Mouse (Mus musculus) layer of hippocampus, postnatal 25 days (tissue): ENCODE data around the gene Zmym4. TPM values are rescaled to one million over a fixed set of nuclear protein-coding genes. Genes with fewer than 3 reads are reported as not detected.
"Not testable (repeated sequence)": the region's sequence is repeated elsewhere in the genome, so short reads cannot be mapped to it uniquely, and the experiment has no call there.

Experiments
- DNase-seq, 2 experiments: peaks; one replicate each; pipeline ENCODE4 v3.0.0; 2022; ENCODE audit warnings: mixed read lengths in 2 of 2, low spot score in 1 of 2; ENCODE audit errors: extremely low spot score in 1 of 2
- total RNA-seq, 2 experiments: library from RNA; stranded (reverse); gene quantifications; 2 replicates each; pipeline ENCODE4 v1.2.3; 2021

The Zmym4 gene
- 10 to 100 TPM; 44.1 to 45.5 TPM for total RNA-seq

GRCm38 (mm10) chr4:126967864-126968821 lies at the start of gene Zmym4:
Zmym4 (minus strand) TSS chr4:126968135.
- peak; percentile 80 for DNase-seq

- DNase-seq: no peak
Measured at GRCm38 (mm10) chr4:127016366-127016765, 48.4 kb upstream of the Zmym4 start.

DNA sequence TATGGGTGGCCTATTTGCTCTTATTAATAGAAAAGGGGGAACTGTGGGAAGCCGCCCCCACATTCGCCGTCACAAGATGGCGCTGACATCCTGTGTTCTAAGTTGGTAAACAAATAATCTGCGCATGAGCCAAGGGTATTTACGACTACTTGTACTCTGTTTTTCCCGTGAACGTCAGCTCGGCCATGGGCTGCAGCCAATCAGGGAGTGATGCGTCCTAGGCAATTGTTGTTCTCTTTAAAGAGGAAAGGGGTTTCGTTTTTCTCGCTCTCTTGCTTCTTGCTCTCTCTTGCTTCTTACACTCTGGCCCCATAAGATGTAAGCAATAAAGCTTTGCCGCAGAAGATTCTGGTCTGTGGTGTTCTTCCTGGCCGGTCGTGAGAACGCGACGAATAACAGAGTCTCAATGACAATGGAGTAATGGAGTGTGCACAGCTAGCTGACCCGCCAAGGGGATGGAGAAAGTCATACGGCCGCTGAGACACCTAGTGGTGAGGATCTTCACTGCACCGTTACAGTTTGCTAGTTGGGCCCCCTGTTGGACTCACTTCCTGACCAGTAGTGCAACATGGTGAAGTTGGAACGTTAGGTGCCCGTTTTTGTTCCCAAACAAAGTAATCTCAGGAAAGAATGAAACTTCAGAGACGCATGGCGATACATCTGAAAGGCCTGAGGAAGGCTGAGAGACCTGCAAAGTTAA lies 47.5 kb upstream of the Zmym4 start:
- DNase-seq: peak; percentile 53 to 85

- DNase-seq: peak; percentile 47 to 62
Measured at GRCm38 (mm10) chr4:127005113-127005936, 37.4 kb upstream of the Zmym4 start.

GRCm38 (mm10) chr4:127004384-127004783 lies 36.4 kb upstream of the Zmym4 start:
- no peak for DNase-seq

DNA sequence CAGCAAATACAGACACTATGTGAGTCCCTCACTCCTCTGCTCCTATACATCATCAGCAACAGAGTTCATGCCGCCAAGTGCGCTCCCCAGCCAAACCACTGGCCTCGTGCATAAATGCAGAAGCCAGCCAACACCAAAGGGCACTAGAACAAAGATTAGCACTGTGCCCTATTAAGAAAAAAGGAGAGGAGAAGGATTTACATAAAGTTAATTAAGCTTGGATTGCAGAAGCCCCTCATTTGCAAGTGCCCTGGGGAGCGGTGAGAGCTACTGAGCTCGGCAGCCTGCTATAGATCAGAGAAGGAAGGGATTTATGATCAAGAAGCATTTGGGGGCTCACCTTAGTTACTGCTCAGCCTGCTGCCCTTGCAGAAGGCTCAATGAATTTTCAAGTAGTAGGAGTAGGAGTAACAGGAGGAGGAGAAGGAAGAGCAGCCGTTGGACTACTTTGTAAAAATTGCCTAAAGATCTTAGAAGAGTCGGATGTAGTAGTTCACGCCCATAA lies 32.7 kb upstream of the Zmym4 start:
- no peak for DNase-seq

- not testable (repeated sequence) for DNase-seq
Measured at GRCm38 (mm10) chr4:126999372-126999771, 31.4 kb upstream of the Zmym4 start.

DNA sequence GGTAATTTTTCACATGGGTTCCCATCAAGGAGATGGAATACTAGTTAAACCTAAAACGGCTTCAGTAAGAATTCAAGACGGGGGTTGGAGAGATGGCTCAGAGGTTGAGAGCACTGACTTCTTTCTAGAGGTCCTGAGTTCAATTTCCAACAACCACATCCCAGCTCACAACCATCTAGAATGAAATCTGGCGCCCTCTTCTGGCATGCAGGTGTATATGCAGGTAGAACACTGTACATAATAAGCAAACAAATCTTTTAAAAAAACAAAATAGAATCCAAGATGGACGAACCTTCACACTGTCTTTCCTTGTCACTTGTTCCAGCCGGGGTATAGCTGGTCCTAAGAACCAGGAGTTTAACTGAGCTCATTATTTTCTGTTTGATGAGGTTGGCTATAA lies 24.4 kb upstream of the Zmym4 start:
- DNase-seq: no peak

- DNase-seq: no peak
Measured at GRCm38 (mm10) chr4:126990553-126990952, 22.6 kb upstream of the Zmym4 start.

DNA sequence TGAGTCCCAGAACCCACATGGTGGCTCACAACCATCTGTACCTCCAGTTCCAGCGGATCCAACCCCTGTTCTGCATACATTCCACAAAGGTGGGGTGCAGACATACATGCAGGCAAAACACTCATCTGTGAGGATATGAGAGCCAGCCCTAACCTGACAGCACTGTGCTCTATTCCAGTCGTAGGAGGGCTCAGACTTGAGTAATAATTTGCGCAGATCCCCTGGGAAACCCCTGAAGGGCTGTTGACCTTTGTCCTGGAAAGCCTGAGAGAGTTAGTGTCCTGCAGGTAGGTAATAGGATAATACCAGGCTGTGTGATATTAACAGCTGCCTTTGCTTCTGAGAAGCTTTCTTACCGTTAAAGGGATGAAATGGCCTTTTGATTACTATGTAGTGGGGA lies 20.6 kb upstream of the Zmym4 start:
- DNase-seq: no peak

DNA sequence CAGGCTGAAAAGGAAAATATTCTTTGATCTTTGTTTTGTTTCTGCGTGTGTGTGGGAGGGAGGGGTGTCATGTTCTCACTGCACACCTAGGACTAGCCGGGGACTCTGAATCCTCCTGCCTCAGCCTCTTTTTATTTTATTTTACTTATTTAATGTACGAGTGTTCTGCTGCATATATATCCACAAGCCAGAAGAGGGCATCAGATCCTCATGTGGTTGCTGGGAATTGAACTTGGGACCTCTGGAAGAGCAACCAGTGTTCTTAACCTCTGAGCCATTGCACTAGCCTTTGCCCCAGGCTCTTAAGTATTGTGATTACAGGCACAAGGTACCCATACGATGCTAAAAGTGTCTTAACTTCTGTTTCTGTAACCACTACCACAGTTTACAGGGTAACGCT lies 18.8 kb upstream of the Zmym4 start:
- no peak for DNase-seq

DNA sequence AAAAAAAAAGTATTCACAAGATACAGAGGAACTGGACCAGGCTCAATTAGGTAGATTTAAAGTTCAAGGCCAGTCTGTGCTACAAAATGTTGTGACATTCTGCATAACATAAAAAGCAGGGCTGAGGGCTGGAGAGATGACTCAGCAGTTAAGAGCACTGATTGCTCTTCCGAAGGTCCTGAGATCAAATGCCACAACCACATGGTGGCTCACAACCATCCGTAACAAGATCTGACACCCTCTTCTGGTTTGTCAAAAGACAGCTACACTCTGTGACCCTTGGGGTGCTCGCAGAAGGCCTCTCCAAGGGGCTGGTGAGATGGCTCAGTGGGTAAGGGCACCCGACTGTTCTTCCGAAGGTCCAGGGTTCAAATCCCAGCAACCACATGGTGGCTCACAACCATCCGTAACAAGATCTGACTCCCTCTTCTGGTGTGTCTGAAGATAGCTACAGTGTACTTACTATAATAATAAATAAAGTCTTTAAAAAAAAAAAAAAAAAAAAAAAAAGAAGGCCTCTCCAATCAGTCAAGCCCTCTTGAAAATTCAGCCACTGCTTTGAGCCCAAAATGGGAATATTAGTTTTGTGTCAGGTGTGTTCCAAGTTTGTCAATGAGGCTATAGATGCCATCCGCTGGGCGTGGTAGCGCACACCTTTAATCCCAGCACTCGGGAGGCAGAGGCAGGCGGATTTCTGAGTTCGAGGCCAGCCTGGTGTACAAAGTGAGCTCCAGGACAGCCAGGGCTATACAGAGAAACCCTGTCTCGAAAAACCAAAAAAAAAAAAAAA lies 16.0 kb upstream of the Zmym4 start:
- DNase-seq: not testable (repeated sequence)

DNA sequence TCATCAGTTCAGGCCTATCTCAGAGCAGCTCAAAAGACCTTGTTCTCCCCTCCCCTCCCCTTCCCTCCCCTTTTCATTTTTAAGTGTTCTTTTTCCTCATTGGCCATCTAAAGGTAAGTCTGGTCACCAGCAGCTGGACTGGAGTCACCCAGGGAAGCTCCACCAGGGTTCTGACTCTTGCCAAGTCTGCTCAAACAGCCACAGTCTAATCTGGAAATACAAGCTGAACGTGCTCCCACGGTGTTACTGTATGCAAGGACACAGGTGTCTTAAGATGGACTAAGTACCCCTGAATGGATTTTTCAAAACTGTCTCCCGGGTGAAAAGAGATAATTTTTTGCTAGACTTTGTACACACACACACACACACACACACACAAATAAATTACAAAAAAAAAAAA lies 15.4 kb upstream of the Zmym4 start:
- no peak for DNase-seq

GRCm38 (mm10) chr4:126978706-126979105 lies 10.8 kb upstream of the Zmym4 start:
- DNase-seq: no peak

GRCm38 (mm10) chr4:126977467-126977866 lies 9.5 kb upstream of the Zmym4 start:
- peak in 1 of 2 experiments; percentile 32 for DNase-seq

DNA sequence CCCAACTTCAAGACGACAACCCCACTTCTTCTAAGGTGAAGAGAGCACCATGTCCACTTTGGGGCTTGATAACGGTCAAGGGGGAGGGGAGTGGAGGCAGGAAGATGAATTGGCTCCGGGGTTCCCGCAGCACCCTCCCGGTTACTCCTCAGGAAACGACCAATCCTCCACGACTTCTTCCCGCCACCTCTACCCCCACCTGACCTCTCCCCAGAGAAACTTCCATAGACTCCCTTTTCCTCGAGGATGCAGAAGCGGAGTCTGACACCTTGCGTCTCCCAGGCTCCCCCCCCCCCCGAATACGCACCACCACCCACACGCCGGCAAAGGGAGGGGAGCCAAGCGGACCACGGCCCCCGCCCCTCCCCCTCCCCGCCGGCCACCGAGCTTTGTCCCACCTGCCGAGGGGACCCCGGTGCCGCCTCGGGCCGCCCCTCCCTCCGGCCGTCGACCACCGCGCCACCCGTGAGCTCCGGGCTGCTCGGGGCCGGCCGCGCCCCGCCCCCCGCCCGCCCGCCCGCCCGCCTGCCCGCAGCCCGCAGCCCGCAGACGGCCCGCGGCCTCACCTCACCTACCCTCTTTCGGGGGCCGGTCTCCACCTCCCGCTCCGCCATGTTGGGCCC lies 583 bp downstream of the Zmym4 start:
- DNase-seq: no peak

GRCm38 (mm10) chr4:126958682-126959081 lies 9.3 kb downstream of the Zmym4 start:
- no peak for DNase-seq

GRCm38 (mm10) chr4:126958261-126958660 lies 9.7 kb downstream of the Zmym4 start:
- no peak for DNase-seq

GRCm38 (mm10) chr4:126957434-126957833 lies 10.5 kb downstream of the Zmym4 start:
- DNase-seq: no peak
